Mouse (Mus musculus) CH12.LX (cell line): ENCODE results near the gene Sgca.
"Not testable (repeated sequence)": the region's sequence is repeated elsewhere in the genome, so short reads cannot be mapped to it uniquely, and the experiment has no call there.

ENCODE experiments used
- CTCF ChIP-seq, 2 experiments: IDR thresholded peaks in 1 of 2; conservative IDR thresholded peaks in 1 of 2; 2 replicates each; pipeline ENCODE4 v1.5.1; 2011 to 2012; ENCODE audit warnings: low read depth in 2 of 2, low read length in 2 of 2, improper control_type of control experiment in 1 of 2, inconsistent platforms in 1 of 2, mild to moderate bottlenecking in 1 of 2, moderate library complexity in 1 of 2
- HCFC1 ChIP-seq: IDR thresholded peaks from 2 replicates; pipeline ENCODE4 v1.6.1; 2012; ENCODE audit warnings: low read depth, mild to moderate bottlenecking, inconsistent platforms, low read length, improper control_type of control experiment

DNA sequence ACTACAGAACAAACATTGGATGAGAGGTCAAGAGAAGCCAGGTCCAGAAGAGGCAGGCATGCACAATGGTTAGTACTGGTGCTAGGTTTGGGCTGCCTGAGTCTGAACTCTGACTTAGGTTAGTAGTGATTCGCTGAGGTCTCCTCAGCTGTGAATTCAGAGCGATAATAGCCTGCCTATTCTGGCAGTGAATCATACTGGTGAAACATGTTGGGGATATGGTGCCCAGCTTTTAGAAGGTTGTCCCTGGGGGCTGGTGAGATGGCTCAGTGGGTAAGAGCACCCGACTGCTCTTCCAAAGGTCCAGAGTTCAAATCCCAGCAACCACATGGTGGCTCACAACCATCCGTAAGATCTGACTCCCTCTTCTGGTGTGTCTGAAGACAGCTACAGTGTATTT is 6.4 kb downstream of the Sgca start:
- TF ChIP-seq CTCF (conservative IDR thresholded peaks at IDR 0.05 in 1 of 2, IDR thresholded peaks at IDR 0.05 in 1 of 2; ENCODE audit: low read depth in 2 of 2, low read length in 2 of 2); HCFC1: not testable (repeated sequence)
